Mouse (Mus musculus): ENCODE measurements around the gene Nkx2-4. TPM values are rescaled to one million over a fixed set of nuclear protein-coding genes. Genes with fewer than 3 reads are reported as not detected.

Nkx2-4 gene
- total and polyA plus RNA-seq, 3 experiments, result not detected

- peak overlapping the region; percentile 38 for H3K27ac ChIP-seq (ENCODE audit: control insufficient read depth, low read depth, low read length)
- TF ChIP-seq ZMIZ1 (IDR thresholded peaks at IDR 0.05; ENCODE audit: low read depth, low read length), result no peak
- 0 out of 2 replicates have a peak, but pooled peaks have one; percentile 20 for TF ChIP-seq RCOR1 (IDR thresholded peaks at IDR 0.05; ENCODE audit: low read depth, low read length)
- TF ChIP-seq GATA1 (IDR thresholded peaks at IDR 0.05; ENCODE audit: low read depth, low read length), result peak; percentile 76
- TF ChIP-seq TCF12 (IDR thresholded peaks at IDR 0.05; ENCODE audit: low read depth, low read length), result peak; percentile 87
- peak; percentile 66 to 71 for TF ChIP-seq EP300 (IDR thresholded peaks at IDR 0.05; ENCODE audit: low read depth in 1 of 2, low read length in 2 of 2)
- TF ChIP-seq TAL1 (IDR thresholded peaks at IDR 0.05; ENCODE audit: low read length), result peak; percentile 82
- no peak for TF ChIP-seq MYC (IDR thresholded peaks at IDR 0.05; ENCODE audit: low read depth, low read length)
- no peak for TF ChIP-seq MYB (IDR thresholded peaks at IDR 0.05; ENCODE audit: low read depth, low read length)
- no peak for TF ChIP-seq CHD1 (IDR thresholded peaks at IDR 0.05; ENCODE audit: low read depth, low read length)
- peaks cover 12 to 43% of the 10 kb centered on the region in 2 experiments for H3K4me1 ChIP-seq (ENCODE audit: control insufficient read depth in 1 of 2, insufficient read depth in 2 of 2, low read length in 2 of 2)
- H3K36me3 ChIP-seq (ENCODE audit: control insufficient read depth in 1 of 2, insufficient read depth in 2 of 2, low read length in 2 of 2), result peaks cover 53 to 54% of the 10 kb centered on the region in 2 experiments
- H3K4me3 ChIP-seq (ENCODE audit: control insufficient read depth in 1 of 2, insufficient read depth in 1 of 2, low read depth in 2 of 2, low read length in 2 of 2), result no peak overlapping the region
- no peaks in the 10 kb centered on the region for H3K27me3 ChIP-seq (ENCODE audit: control insufficient read depth in 1 of 2, insufficient read depth in 2 of 2, low read length in 2 of 2)
- no peak overlapping the region for H3K9ac ChIP-seq (ENCODE audit: control insufficient read depth, low read depth, low read length, poor library complexity, severe bottlenecking)
- H3K79me2 ChIP-seq (ENCODE audit: control insufficient read depth, insufficient read depth, low read length, poor library complexity), result no peaks in the 10 kb centered on the region
- no peaks in the 10 kb centered on the region for H3K9me3 ChIP-seq (replicated peaks; ENCODE audit: insufficient read depth, low read length)
- DNase-seq (ENCODE audit: low read depth, low spot score), result peak; percentile 76
These were observed 17.6 kb downstream of the Nkx2-4 start for GRCm38 (mm10) chr2:147067480-147068246.

- H3K4me1 ChIP-seq (ENCODE audit: control insufficient read depth in 1 of 2, insufficient read depth in 2 of 2, low read length in 2 of 2), result no peaks in the 10 kb centered on the region
- H3K27me3 ChIP-seq (ENCODE audit: control insufficient read depth in 1 of 2, insufficient read depth in 2 of 2, low read length in 2 of 2), result no peaks in the 10 kb centered on the region
- TF ChIP-seq ELF1 (IDR thresholded peaks at IDR 0.05; ENCODE audit: low read depth, low read length), result no peak
- TF ChIP-seq BHLHE40 (IDR thresholded peaks at IDR 0.05; ENCODE audit: borderline replicate concordance, low read depth, low read length), result no peak
- TF ChIP-seq KAT2A (conservative IDR thresholded peaks at IDR 0.05; ENCODE audit: low read depth, low read length), result no peak
- TF ChIP-seq MEF2A (IDR thresholded peaks at IDR 0.05; ENCODE audit: extremely low read depth, insufficient replicate concordance, low read depth, low read length, poor library complexity, severe bottlenecking), result no peak
- no peak for TF ChIP-seq TBP (IDR thresholded peaks at IDR 0.05; ENCODE audit: low read depth, low read length)
- TF ChIP-seq JUND (IDR thresholded peaks at IDR 0.05; ENCODE audit: low read depth, low read length), result no peak
- no peak for TF ChIP-seq ZC3H11A (IDR thresholded peaks at IDR 0.05; ENCODE audit: low read depth, low read length)
- TF ChIP-seq EP300 (IDR thresholded peaks at IDR 0.05; ENCODE audit: low read depth in 1 of 2, low read length in 2 of 2), result no peak
- TF ChIP-seq MYB (IDR thresholded peaks at IDR 0.05; ENCODE audit: low read depth, low read length), result no peak
- TF ChIP-seq USF1 (IDR thresholded peaks at IDR 0.05; ENCODE audit: low read depth, low read length), result no peak
- TF ChIP-seq ZMIZ1 (IDR thresholded peaks at IDR 0.05; ENCODE audit: low read depth, low read length), result no peak
- TF ChIP-seq CHD2 (IDR thresholded peaks at IDR 0.05; ENCODE audit: low read length), result no peak
- TF ChIP-seq ZNF384 (IDR thresholded peaks at IDR 0.05; ENCODE audit: low read depth, low read length), result no peak
- no peak overlapping the region for H3K9ac ChIP-seq (ENCODE audit: control insufficient read depth, low read depth, low read length, poor library complexity, severe bottlenecking)
- H3K79me2 ChIP-seq (ENCODE audit: control insufficient read depth, insufficient read depth, low read length, poor library complexity), result no peaks in the 10 kb centered on the region
- no peak overlapping the region for H3K4me3 ChIP-seq (ENCODE audit: control insufficient read depth in 1 of 2, insufficient read depth in 1 of 2, low read depth in 2 of 2, low read length in 2 of 2)
- no peak overlapping the region for H3K27ac ChIP-seq (ENCODE audit: control insufficient read depth, low read depth, low read length)
- no peaks in the 10 kb centered on the region for H3K9me3 ChIP-seq (replicated peaks; ENCODE audit: insufficient read depth, low read length)
- no peak for DNase-seq (ENCODE audit: low read depth, low spot score)
- peaks cover 0 to 48% of the 10 kb centered on the region in 2 experiments; a peak in 3 of 4 replicates for H3K36me3 ChIP-seq (ENCODE audit: control insufficient read depth in 1 of 2, insufficient read depth in 2 of 2, low read length in 2 of 2)
These were observed 31.9 kb downstream of the Nkx2-4 start for GRCm38 (mm10) chr2:147053229-147053892.

Measured in MEL (cell line).